Mouse (Mus musculus) stomach, embryonic 16.5 days (tissue): ENCODE measurements around the gene Ap1m1. TPM values are rescaled to one million over a fixed set of nuclear protein-coding genes. Genes with fewer than 3 reads are reported as not detected.

Source experiments
- ATAC-seq: fragments of 200-750 bp; cut with Nextera tagmentation; 2 replicates; pipeline ENCODE4 v1.8.0; 2017; ENCODE audit warnings: moderate number of reproducible peaks, moderate TSS enrichment; ENCODE audit not compliant: insufficient read depth, low FRiP score
- H3K27ac ChIP-seq: fragments of 300-500 bp; sonication (generic); 2 replicates; pipeline ENCODE4 v1.5.1; 2014; ENCODE audit warnings: low read length
- H3K27me3 ChIP-seq: fragments of 300-500 bp; sonication (generic); 2 replicates; pipeline ENCODE4 v1.6.1; 2014; ENCODE audit warnings: low read length, control low read depth, mixed read lengths; ENCODE audit not compliant: control insufficient read depth, insufficient read depth
- H3K36me3 ChIP-seq: fragments of 300-500 bp; sonication (generic); 2 replicates; pipeline ENCODE4 v1.6.1; 2014; ENCODE audit warnings: low read length; ENCODE audit not compliant: control insufficient read depth, insufficient read depth
- H3K4me1 ChIP-seq: fragments of 300-500 bp; sonication (generic); 2 replicates; pipeline ENCODE4 v1.6.1; 2014; ENCODE audit warnings: low read length, control low read depth, mixed read lengths; ENCODE audit not compliant: control insufficient read depth, insufficient read depth
- H3K4me2 ChIP-seq: fragments of 300-500 bp; sonication (generic); 2 replicates; pipeline ENCODE4 v1.6.1; 2014; ENCODE audit warnings: low read depth, low read length, mixed read lengths
- H3K4me3 ChIP-seq: fragments of 300-500 bp; sonication (generic); replicated peaks from 2 replicates; pipeline ENCODE4 v1.5.1; 2014; ENCODE audit warnings: mild to moderate bottlenecking, low read length
- H3K9ac ChIP-seq: fragments of 300-500 bp; sonication (generic); 2 replicates; pipeline ENCODE4 v1.6.1; 2014; ENCODE audit warnings: low read length
- H3K9me3 ChIP-seq: fragments of 300-500 bp; sonication (generic); replicated peaks from 2 replicates; pipeline ENCODE4 v1.6.1; 2016; ENCODE audit warnings: low read length, control low read depth; ENCODE audit not compliant: control insufficient read depth
- WGBS: fragments of 180-500 bp; shearing (Covaris S2); extraction: QIAGEN DNeasy Blood & Tissue Kit; methylation state at CpG from one replicate; pipeline ENCODE4 v1.1.7; 2014; 5-methylcytosine and 5-hydroxymethylcytosine counted together
- polyA plus RNA-seq: library from polyadenylated mRNA; unstranded; fragments of >200 nt; fragmentation: Nextera tagmentation; extraction: Ambion mirVana; gene quantifications from 2 replicates; pipeline ENCODE4 v1.2.1, GENCODE M21; 2015

Ap1m1 gene
- polyA plus RNA-seq, 1 experiment from 2014 or later = 90.3 TPM

- H3K36me3 ChIP-seq = no peaks in the 10 kb centered on the region
- no peak for ATAC-seq
- H3K27ac ChIP-seq = no peak overlapping the region
- peaks cover 9% of the 10 kb centered on the region; the same call in 1 of the 2 replicates for H3K4me1 ChIP-seq
- no peak overlapping the region for H3K9ac ChIP-seq
- H3K4me3 ChIP-seq = no peak overlapping the region
- no peaks in the 10 kb centered on the region for H3K27me3 ChIP-seq
- H3K9me3 ChIP-seq = no peaks in the 10 kb centered on the region
- no peak overlapping the region for H3K4me2 ChIP-seq
Measured at GRCm38 (mm10) chr8:72293309-72293708, 53.5 kb downstream of the Ap1m1 start.

GRCm38 (mm10) chr8:72295125-72295524 lies 55.3 kb downstream of the Ap1m1 start:
- ATAC-seq = no peak
- H3K4me3 ChIP-seq = no peak overlapping the region
- 66% methylated on average over 3 of the region's 3 CpGs for WGBS
- H3K9ac ChIP-seq = 0 out of 2 replicates have a peak overlapping the region, but pooled peaks have one; percentile 20
- no peak overlapping the region for H3K4me2 ChIP-seq
- H3K4me1 ChIP-seq = peaks cover 9% of the 10 kb centered on the region; the same call in 1 of the 2 replicates
- H3K27me3 ChIP-seq = no peaks in the 10 kb centered on the region
- H3K9me3 ChIP-seq = no peaks in the 10 kb centered on the region
- H3K27ac ChIP-seq = peak overlapping the region; percentile 82
- no peaks in the 10 kb centered on the region for H3K36me3 ChIP-seq

- H3K9ac ChIP-seq = no peak overlapping the region
- 18% methylated on average over 8 of the region's 8 CpGs for WGBS
- H3K4me3 ChIP-seq = no peak overlapping the region
- H3K4me2 ChIP-seq = no peak overlapping the region
- H3K27me3 ChIP-seq = no peaks in the 10 kb centered on the region
- no peaks in the 10 kb centered on the region for H3K36me3 ChIP-seq
- H3K9me3 ChIP-seq = no peaks in the 10 kb centered on the region
- H3K27ac ChIP-seq = peak overlapping the region; percentile 82
- H3K4me1 ChIP-seq = peaks cover 9% of the 10 kb centered on the region; the same call in 1 of the 2 replicates
- ATAC-seq = peak; percentile 95
Measured at GRCm38 (mm10) chr8:72295679-72296078, 55.9 kb downstream of the Ap1m1 start.

- Histone ChIP-seq H3K4me3 (no peak overlapping the region), H3K9me3 (no peaks in the 10 kb centered on the region), H3K4me1 (peaks cover 9% of the 10 kb centered on the region; the same call in 1 of the 2 replicates), H3K27ac (no peak overlapping the region), H3K9ac (no peak overlapping the region), H3K4me2 (no peak overlapping the region), H3K36me3 (no peaks in the 10 kb centered on the region), H3K27me3 (no peaks in the 10 kb centered on the region)
- WGBS = 93% methylated on average over 8 of the region's 8 CpGs
- ATAC-seq = no peak
Measured at GRCm38 (mm10) chr8:72296561-72296960, 56.7 kb downstream of the Ap1m1 start.

- 96% methylated on average over 1 of the region's 1 CpGs for WGBS
Measured at GRCm38 (mm10) chr8:72298928-72299327, 59.1 kb downstream of the Ap1m1 start.

GRCm38 (mm10) chr8:72300654-72301400 lies 61.0 kb downstream of the Ap1m1 start:
- no peaks in the 10 kb centered on the region for H3K4me1 ChIP-seq
- H3K36me3 ChIP-seq = no peaks in the 10 kb centered on the region
- no peaks in the 10 kb centered on the region for H3K9me3 ChIP-seq
- no peak overlapping the region for H3K4me3 ChIP-seq
- no peak overlapping the region for H3K9ac ChIP-seq
- WGBS = 70% methylated on average over 9 of the region's 9 CpGs
- H3K4me2 ChIP-seq = no peak overlapping the region
- H3K27me3 ChIP-seq = peaks cover 2% of the 10 kb centered on the region; the same call in 1 of the 2 replicates
- no peak for ATAC-seq
- H3K27ac ChIP-seq = no peak overlapping the region

More at GRCm38 (mm10) chr8:72298928-72299327, 59.1 kb downstream of the Ap1m1 start:
- peaks cover 9% of the 10 kb centered on the region; the same call in 1 of the 2 replicates for H3K4me1 ChIP-seq
- no peak overlapping the region for H3K27ac ChIP-seq
- no peak overlapping the region for H3K9ac ChIP-seq
- no peak overlapping the region for H3K4me3 ChIP-seq
- peaks cover 2% of the 10 kb centered on the region; the same call in 1 of the 2 replicates for H3K27me3 ChIP-seq
- no peaks in the 10 kb centered on the region for H3K36me3 ChIP-seq
- no peak overlapping the region for H3K4me2 ChIP-seq
- no peak for ATAC-seq
- no peaks in the 10 kb centered on the region for H3K9me3 ChIP-seq

- Histone ChIP-seq H3K36me3 (no peaks in the 10 kb centered on the region), H3K4me1 (no peaks in the 10 kb centered on the region), H3K27me3 (peaks cover 2% of the 10 kb centered on the region; the same call in 1 of the 2 replicates), H3K4me2 (no peak overlapping the region), H3K9ac (no peak overlapping the region), H3K9me3 (no peaks in the 10 kb centered on the region), H3K4me3 (no peak overlapping the region), H3K27ac (no peak overlapping the region)
- ATAC-seq = no peak
- 79% methylated on average over 5 of the region's 5 CpGs for WGBS
Measured at GRCm38 (mm10) chr8:72301497-72301896, 61.7 kb downstream of the Ap1m1 start.

- Histone ChIP-seq H3K4me3 (no peak overlapping the region), H3K27ac (peak overlapping the region; percentile 51), H3K36me3 (no peaks in the 10 kb centered on the region), H3K27me3 (peaks cover 2% of the 10 kb centered on the region; the same call in 1 of the 2 replicates), H3K4me2 (0 out of 2 replicates have a peak overlapping the region, but pooled peaks have one; percentile 6), H3K9ac (no peak overlapping the region), H3K4me1 (peaks cover under 1% of the 10 kb centered on the region; the same call in 1 of the 2 replicates), H3K9me3 (no peaks in the 10 kb centered on the region)
- no peak for ATAC-seq
- 51% methylated on average over 8 of the region's 8 CpGs for WGBS
Measured at GRCm38 (mm10) chr8:72302986-72303612, 63.3 kb downstream of the Ap1m1 start.

- Histone ChIP-seq H3K4me1 (peaks cover 3% of the 10 kb centered on the region; the same call in 1 of the 2 replicates), H3K4me2 (no peak overlapping the region), H3K4me3 (no peak overlapping the region), H3K27me3 (peaks cover 2% of the 10 kb centered on the region; the same call in 1 of the 2 replicates), H3K27ac (no peak overlapping the region), H3K36me3 (no peaks in the 10 kb centered on the region), H3K9me3 (no peaks in the 10 kb centered on the region), H3K9ac (no peak overlapping the region)
- 40% methylated on average over 8 of the region's 8 CpGs for WGBS
- ATAC-seq = peak; percentile 75
Measured at GRCm38 (mm10) chr8:72303633-72304032, 63.8 kb downstream of the Ap1m1 start.
